Mouse (Mus musculus) ovary, postnatal 10 days (tissue): ENCODE data around the gene Zfp362.

Experiments used
- DNase-seq: peaks from one replicate; pipeline ENCODE4 v3.0.0; 2022; ENCODE audit warnings: low spot score

Gene Zfp362

DNA sequence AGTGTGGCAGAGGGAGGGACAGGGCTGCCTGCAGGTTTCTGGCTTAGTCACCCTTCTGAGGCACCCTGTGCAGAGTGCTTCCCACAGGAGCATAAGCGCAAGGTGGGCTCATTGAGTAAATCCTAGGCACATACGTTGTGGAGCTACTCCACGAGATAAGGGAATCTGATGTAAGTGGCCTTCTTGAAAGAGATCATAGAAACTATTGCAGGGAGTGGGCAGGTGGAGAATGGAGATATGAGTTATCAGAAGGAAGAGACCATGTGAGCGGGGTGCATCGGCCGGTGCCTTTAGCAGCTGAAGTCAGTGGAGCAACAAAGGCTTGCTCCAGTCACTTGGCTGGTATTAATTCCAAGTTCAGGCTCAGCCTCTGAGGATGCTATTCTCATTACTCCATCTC, 45.8 kb downstream of the Zfp362 start:
- no peak for DNase-seq

DNA sequence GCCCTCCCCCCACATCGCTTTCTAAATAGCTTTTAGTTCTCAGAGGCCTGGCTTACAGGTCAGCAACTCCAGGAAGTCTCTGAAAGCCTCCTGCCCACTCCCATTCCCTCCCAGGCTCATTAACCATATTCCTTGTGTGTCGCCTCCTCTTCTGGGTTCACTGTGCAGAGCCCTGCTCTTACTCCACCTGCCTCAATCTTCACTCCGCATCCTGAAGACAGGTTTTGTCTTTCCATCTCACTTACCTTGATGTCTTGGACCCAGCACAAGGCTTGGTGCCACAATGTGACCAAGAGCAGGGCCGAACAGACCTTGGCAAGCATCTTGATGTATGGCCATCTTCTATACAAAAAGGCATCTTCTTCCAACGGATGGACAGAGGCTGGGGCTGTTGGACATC, 46.6 kb downstream of the Zfp362 start:
- DNase-seq: no peak

DNA sequence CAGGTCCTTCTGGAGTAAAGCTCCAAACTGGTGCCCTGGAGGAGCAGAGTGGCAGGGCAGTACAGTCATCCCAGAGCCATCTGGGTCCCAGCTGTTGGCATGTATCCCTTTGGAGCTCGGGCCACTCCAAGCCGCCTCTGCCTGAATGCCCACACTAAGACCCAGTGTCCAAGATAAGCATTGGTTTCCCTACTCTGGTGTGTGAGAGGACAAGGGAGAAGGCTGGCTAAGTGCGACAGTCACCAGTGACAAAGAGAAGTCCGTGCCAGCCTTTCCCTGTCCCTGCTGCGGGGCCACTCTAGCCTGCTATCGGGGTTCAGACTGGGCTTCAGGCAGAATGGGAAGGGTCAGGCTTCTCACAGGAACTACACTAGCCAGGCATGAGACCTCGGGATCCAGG, 49.9 kb downstream of the Zfp362 start:
- no peak for DNase-seq

DNA sequence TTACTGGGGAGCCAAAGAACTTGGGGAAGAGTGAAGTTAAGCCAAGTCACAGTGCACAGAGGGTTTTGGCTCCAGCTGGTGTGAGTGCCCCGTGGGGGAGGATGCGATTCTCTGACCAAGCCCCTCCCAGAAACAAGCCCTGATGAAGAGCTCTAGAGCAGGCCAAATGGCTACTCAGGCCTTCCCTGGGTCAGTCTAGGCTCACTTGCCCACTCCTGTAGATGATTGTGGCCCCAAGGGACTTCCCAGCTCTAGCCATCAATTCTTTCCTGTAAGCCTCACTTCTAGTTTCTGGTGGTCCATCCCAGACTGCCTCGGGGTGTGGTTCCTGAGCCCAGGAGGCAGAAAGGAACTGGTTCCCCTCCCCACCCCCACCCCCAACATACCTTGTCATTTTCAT, 50.8 kb downstream of the Zfp362 start, which contains the start of gene A3galt2:
A3galt2 (plus strand) TSS at position 301 of the 400 bp plus-strand sequence.
- no peak for DNase-seq

DNA sequence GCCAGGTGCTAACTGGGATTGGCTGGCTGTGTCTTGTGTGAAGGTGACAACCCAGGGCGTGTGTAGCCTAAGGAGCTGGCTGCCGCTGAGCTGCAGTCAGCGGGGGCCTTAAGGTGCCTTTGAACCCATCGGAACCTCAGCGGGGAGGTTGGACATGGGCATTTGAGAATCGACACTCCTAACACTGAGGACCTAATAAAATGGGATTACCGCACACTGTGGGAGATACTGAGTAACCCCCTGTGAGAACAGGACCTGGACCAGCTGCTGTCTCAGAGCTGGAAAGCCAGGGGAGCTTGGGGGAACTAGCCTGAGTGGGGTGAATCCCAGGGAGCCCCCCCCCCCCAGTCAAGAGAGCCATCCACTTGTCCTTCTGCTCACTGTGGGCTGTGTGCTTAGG, 52.3 kb downstream of the Zfp362 start:
- no peak for DNase-seq

DNA sequence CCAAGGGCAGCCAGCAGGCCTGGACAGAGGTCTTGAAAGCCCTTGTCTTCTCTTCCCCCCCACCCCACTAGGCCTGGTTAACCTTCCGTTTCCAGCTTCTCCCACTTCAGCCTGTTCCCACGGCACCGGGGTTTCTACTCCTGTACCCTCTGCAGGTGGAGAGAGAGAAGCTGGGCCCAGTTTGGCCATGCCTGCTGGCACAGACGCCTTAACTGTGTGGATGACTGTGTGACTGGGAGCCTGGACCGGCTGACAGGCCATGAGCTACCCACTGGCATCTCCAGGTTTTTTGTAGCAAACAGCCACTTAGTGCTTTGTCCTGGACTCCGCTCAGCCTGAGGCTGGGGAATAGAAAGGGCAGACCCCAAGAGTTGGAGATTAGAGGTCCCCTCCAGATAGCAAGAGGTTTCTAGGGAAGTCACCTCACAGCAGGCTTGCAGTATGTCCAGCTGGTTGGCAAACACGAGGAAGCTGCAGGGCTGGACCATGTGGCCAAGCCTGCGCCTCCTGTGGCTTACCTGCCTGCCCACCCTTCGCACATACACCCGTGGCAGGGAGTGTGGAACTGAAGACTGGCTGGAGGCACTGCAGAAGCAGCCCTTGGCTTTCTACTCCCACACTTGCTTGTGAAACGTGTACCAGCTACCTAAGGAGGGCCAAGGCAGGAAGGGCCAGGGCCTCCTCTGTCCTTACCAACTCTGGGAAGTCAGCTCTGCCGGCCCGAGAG, 53.7 kb downstream of the Zfp362 start:
- DNase-seq: no peak

DNA sequence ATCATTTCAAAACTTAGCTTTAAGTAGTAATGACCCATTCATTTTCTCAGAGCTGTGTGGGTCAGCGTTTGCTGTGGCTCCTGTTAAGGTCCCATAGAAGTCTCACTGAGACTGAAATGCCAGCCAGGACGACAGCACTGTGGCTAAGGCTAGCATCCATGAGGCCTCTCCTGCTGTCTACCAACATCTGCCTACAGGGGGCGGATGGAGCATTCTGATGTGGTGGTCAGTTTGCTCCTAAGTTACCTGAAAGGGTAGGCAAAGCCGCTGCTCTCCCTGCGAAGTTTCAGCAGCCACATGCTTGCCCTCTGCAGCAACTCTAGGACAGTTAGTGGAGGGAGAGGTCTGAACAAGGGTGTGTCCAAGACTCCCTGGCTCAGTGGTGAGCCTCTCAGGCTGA, 54.8 kb downstream of the Zfp362 start:
- DNase-seq: no peak

DNA sequence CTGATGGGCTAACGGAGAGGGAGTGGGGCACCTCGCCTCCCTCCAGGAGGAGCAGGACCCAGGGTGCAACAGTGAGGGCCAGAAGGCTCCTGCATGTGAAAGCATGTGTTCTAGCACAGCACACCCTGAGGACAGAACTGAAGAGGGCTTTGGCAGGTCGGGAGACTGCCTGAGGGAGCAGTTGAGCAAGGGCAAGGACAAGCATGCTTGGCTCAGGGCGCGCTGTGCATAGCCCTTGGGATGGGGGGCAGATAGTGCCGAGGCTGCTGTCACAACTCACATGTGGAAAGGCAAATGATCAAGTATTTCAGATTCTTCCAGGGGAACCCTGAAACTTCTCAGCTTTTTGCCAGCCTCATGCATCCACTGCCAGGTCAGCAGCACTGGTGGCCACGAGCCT, 57.5 kb downstream of the Zfp362 start:
- DNase-seq: no peak

DNA sequence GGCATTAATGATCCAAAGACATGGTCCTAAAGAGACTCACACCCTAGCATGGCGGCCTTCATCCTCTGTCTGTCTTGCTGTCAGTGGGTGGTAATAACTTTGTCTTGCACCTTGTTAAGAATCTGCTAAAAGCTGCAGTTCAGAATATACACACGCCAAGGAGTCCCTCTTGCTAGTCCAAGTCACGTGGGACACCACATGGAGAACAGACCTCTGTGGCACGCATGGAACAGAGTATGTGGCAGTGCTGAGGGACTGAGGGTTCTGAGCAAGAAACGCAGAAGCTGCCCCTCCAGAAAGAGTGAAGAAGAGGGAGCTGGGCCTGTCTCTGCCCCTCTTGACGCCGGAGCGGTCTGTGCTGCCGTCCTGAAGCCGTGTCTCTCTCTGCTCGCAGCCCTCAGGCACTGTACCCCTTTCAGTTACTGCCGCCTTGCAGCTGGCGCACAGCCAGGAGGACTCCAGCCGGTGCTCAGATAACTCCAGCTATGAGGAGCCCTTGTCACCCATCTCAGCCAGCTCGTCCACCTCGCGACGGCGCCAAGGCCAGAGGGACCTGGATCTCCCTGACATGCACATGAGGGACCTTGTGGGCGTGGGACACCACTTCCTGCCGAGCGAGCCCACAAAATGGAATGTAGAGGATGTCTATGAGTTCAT, 58.1 kb downstream of the Zfp362 start:
- no peak for DNase-seq

DNA sequence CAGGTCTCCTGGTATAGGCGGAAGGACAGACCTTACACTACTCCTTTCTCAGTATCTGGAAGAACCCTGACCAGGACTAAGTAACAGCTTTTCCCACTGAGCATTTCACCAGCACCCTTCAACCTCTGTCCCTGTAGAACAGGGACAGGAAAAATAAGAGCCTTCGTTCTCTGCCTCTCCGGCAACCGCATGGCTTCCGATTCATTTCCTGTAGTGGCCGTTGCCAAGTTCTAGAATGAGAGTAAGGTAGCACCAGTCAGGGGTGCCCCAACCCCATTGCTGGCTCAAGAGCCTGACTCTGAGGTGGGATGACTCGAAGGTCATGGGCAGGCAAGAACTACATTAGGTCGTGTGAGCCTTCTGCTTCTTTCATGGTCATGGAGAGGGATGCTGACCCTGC, 60.7 kb downstream of the Zfp362 start:
- no peak for DNase-seq

DNA sequence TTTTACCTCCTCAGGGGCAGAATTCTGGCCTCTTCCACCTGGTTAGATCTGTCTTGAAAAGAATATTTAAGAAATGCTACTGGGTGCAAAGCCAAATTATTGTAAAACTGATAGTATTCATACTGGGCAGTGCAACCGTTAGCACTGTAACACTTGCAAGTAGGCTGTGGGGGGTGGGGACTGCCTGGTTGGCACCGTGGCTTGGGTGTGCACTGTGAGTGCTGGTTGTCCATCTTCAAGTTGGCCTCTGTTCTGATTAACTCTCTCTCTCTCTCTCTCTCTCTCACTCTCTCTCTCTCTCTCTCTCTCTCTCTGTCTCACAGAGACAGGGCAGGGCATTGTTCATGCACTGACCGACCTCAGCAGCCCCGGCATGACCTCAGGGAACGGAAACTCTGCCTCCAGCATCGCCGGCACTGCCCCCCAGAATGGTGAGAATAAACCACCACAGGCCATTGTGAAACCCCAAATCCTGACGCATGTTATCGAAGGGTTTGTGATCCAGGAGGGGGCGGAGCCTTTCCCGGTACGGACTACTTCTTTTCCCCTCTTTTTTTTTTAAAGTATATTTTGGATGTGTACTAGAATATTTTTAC, 62.7 kb downstream of the Zfp362 start:
- no peak for DNase-seq

DNA sequence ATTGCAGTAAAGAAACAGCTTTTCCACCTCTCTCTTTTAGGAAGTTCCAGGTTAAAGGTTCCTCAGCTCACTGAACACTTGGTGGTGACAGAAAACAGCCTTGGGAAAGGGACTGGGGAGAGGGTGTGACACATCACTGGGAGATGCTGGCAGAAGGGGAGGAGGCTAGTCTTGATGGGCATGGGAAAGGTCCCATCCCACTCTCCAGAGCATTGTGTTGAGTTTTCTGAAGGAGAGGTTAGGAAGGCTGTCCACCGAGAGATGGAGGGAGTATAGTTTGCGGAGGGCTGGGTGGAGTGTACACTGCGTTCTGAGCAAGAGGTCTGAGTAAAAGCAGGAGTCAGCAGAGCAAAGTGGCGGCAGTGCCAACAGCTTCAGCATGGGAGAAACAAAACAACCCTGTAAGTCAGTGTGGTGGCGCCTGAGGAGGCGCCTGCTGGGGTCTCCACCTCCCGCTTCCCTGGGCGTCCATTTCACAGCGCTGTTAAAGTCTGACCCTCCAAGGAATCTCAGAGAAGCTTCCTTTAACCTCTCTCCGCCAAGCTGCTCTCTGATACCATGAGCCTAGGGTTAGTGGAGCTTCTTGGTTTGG, 63.4 kb downstream of the Zfp362 start:
- no peak for DNase-seq

DNA sequence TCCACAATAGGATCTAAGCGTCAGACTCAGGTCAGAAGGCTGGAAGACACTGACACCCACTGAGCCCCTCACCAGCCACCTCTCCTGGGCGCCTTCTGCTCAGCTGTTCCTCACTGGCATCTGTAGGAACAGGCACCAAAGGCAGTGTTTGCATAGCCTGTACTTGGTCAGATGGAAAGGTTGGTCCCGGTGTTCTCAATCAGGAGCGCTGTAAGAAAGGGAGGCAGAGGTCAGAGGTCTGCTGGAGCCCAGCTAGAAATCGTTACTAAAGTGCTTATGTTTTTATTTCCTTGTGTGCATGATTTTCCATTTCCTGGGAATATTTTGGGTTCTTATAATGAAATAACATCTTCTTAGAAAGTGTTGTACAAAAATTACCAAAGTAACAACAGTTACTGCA, 63.9 kb downstream of the Zfp362 start:
- DNase-seq: no peak

DNA sequence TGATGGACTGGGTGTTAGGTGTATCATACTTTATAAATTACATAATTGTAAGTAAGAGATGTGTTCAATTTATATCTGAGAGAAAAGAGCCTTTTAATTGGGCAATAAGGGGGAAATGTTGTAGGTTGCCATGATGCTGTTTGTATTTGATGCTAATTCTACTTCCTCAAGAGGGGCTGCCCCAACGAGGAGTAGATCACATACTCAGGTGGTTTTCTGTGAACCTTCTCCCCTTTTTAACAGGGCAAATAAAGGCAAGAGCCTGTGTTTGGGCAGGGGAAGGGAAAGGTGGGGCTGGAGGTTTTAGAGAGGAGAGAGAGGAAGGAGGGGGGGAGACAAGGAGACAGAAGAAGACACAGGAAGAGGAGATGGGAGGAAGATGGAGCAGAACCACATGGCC, 65.0 kb downstream of the Zfp362 start:
- DNase-seq: no peak

DNA sequence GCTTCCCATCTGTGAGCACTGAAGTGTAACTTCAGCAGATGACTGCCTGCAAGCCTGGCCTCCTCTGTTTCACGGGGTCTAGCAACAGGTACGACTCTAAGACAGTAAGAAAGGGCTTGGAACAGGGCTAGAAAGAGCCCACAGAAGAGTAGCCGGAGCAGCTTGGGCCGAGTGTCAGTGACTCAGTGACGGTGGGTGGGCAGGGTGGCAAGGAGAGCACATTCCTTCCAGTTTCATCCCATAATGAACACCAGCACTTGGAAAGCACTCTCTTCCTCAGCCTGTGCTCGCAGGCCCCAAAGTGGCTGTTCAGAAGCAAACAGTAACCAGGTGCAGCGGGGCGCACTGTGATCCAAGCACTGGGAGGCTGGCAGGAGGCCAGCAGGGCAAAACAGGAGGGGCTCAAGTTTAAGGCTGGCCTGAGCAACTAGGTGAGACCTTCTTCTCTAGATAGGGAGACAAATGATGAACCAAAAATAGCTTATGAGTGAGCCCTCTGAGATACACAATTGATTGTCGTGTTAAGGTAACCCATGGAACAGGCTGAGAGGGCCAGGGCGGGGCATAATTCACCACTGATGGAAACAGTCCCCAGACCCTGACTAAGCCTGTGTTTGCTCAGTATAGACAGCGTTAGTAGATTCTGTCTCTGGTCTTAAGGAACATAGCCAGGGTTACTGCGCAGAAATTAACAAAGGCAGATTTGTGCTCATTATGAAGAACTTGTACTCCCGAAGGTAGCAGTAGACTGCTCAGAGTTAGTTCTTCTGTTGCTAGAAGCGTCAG, 67.8 kb downstream of the Zfp362 start:
- DNase-seq: no peak

DNA sequence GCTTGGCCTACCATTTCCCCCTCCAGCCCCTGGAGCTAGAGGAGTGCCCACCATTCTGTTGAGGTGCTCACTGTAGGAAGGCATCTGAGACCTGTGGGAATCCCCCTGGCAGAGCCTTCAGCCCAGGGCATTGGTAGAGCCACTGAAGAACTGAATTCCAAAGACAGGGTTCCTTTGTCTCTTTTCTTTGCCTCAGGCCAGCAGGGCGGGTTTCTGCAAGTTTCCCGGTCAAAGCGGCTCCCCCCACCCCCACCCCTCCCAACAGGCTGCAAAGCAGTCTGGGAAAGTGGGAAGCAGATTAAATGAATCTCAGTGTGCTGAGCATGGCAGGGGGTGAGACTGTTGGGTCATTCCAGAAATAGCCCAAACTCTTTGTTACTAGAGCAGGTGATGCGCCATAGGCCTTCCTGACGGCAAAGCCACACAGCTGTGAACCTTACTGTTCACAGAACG, 68.7 kb downstream of the Zfp362 start:
- no peak for DNase-seq

DNA sequence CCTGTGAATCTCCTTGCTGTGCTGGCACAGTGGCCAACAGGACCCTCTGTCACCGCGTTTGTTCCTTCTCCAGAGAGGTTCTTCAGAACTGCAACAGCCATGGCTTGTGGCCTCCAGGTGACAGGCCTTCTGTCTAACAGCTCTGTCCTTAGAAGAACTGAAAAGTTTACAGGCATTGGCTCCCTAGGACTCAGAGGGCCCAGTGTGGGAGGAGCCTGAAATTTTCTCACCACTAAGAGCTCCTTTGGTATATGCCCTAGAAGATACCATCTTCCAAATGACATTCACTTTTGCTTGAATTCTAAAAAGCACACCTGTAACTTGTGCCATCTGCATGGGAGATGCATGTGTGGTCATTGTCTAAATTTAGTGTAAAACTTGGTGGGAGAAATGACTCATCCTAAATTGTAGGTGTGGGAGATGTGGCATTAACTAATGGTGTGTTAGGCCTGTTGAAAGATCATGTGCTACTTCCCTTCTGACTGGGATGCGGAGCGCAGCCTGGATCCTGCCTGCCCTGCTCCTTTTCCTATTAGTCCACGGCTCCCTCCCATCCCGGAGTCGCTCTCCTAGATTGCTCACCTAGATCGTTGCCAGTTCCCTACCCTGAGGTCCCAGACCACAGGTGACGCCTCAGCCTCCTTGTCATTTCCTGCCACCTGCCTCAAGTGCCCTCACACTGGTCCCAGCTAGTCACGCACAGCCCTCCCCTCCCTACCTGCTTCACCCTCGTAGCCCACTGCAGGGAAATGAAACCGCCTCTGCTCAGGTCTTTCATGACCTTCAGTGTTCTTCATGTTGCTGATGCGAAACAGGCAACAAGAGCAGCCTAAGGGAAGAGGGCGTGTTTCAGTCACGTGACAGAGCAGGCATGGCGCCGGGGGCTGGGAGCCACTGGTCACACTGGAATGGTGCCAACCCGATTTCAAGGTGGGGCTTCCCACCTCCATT, 70.8 kb downstream of the Zfp362 start:
- no peak for DNase-seq

DNA sequence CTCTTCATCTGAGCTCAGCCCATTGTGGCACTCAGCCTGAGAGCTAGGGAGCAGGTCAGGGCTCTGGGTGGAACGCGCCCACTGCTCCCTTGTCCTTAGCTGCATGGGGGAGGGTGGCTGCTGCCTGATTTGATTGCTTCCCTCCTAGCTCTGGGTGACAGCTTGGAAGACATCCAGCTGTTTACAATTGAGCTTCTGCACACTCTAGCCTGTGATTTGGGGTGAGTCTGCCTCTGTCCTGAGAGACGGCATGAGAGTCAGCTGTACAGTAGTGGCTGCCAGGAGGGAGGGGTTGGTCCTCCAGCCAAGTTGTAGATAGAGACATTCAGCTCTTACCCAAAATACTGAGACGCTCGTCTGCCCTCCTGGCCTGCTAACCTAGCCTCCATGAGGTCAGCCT, 71.6 kb downstream of the Zfp362 start:
- DNase-seq: no peak

DNA sequence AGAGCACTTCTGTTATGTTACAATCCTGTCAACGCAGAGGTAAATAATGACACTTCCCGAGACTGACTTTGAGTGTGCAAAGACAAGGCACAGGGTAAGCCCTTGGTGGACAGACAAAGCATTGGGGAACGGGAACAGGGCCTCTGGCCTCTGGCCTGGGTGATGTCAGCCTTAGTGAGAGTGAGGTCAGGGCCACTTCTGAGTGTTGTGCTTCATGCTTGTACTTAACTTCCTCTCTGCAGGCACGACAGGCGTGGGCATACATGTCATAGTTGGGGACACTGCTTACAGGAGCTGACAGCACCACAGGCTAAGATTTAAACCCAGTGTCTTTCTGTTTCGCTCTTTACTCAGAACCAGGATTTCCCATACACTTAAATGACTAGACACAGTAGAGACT, 72.3 kb downstream of the Zfp362 start:
- DNase-seq: no peak

DNA sequence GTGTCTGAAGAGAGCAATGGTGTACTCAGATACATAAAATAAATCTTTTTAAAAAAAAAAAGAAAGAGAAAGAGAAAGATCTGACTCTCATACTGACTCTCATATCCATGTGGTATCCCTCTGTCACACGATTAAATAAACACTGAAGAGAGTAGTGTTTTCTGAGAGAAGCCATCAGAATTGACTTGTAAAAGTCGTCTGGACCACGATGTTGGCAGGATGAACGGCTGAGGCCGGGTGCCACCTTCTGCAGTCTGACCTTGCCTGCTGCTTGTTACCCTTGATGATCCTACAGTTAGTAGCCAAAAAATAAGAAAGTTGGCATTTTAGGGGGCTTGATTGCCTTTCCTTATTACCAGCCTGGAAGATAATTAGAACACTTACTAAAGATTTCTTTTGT, 73.1 kb downstream of the Zfp362 start:
- no peak for DNase-seq

DNA sequence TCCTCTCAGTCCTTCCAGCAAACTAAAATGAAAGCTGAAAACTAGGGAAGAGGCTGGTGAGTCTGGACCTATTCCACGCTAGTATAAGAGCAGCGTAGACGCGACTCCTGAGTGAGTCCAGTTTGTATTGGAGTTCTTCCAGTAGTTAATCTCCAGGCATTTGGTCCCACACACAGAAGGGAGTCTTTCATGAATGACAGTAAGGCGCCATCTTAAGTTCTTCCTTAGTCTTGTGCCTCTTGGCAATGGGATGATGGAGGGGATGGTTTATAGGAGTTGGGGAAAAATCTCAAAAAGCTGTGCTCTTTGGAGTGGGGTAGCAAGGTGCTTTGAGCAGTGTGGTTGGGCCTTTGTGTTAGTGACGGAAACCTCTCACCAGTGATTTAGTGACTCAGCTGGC, 75.6 kb downstream of the Zfp362 start:
- DNase-seq: no peak
